In genomic region chr4:105486376-105486775, GRCm38 (mm10) we compare ENCODE assay signal across 15 mouse cellular contexts.
A peak's percentile ranks its signal among the peaks of the same experiment; 100 is the strongest.
DNase-seq lines count a peak whose midpoint lies in the region; ATAC-seq lines count a peak whose summit lies in the region.
"Had no signal": no experiment of that assay in that cellular context is flagged by ENCODE, and none has a peak within 500 bp of the region (broad histone marks: within the 10 kb centered on the region; RNA-seq: fewer than 3 reads in every experiment).

No protein-coding gene starts in this region.

- DNase-seq in cerebellum, postnatal 25 days, result peak; percentile 7 to 37
- peak; percentile 46 for DNase-seq in 3T3-L1 (ENCODE audit: low read depth, low spot score)
- DNase-seq in NIH3T3 (ENCODE audit: low read depth), result peak; percentile 51
- DNase-seq in spleen, postnatal 36 days (ENCODE audit: low spot score in 2 of 2), result no peak
- DNase-seq in layer of hippocampus, postnatal 10 days (ENCODE audit: low spot score in 2 of 2), result no peak
- DNase-seq: adrenal gland, adult 2 months; adrenal gland, postnatal 14 days; cerebellum, adult 8-10 months; embryo, embryonic 11 days; gastrocnemius, postnatal 25 days; heart, adult 2 months had no signal

- no peak for ATAC-seq in cerebellum, adult (ENCODE audit: insufficient number of reproducible peaks, low FRiP score, low TSS enrichment)
- ATAC-seq: forebrain, embryonic 15.5 days; intestine, postnatal 0 days; Patski had no signal

Comparison
In these comparisons a context has a peak if more than half of its experiments do, and no peak if none do; other contexts are left out.
1. DNase-seq: peak in cerebellum, postnatal 25 days (2 of 2), 3T3-L1 (single experiment) and NIH3T3 (single experiment); none in spleen, postnatal 36 days (0 of 2) and layer of hippocampus, postnatal 10 days (0 of 2).